Mouse (Mus musculus) telencephalon, adult 2 months (tissue): ENCODE results near the gene Grin2a.
A peak's percentile ranks its signal among the peaks of the same experiment; 100 is the strongest.

Experiments used
- DNase-seq: peaks from one replicate; pipeline ENCODE4 v3.0.0-alpha.2; 2011; ENCODE audit warnings: low read depth, low spot score

Gene Grin2a

DNA sequence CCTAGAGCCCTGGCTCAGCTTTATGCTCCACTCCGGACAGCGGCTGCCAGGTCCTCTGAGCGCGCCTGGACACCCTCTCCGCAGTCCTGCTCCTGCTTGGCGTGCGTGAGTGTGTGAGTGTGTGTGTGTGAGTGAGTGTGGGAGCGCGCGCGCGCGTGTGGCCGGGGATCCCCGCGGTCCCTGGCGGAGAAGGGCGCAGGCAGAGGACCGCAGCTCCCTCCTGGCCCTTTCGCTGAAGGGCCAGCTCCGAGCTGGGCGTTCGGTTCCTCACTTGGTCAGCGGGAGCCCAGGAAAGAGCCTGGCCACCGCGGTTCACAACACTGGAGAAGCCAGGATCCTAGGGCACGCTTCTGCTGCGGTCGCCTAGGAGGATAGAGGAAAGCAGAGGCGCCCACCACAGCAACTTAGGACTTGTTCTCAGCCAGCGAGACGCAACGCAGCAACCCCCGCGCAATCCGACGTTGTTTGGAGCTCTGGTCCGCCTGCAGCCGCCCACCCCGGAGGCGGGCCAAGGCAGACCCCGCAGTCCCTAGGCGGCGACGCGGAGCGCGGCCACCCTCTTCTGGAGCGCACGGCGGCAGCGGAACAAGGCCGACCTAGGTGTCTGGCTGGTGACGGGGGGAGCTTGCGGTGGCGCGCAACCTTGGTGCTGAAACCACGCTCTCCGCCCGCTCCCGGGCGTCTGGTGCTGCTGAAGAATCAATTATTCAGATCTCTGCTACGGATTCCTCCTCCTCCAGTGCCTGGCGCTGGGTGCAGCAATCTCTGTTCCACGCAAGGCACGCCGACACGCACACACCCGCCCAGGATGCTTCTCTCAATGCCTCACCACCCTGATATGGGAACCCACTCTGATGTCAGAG, at the start of gene Grin2a:
Gene Grin2a (minus strand): TSS at position 610 of the 863 bp plus-strand sequence.
- peak; percentile 83 for DNase-seq

DNA sequence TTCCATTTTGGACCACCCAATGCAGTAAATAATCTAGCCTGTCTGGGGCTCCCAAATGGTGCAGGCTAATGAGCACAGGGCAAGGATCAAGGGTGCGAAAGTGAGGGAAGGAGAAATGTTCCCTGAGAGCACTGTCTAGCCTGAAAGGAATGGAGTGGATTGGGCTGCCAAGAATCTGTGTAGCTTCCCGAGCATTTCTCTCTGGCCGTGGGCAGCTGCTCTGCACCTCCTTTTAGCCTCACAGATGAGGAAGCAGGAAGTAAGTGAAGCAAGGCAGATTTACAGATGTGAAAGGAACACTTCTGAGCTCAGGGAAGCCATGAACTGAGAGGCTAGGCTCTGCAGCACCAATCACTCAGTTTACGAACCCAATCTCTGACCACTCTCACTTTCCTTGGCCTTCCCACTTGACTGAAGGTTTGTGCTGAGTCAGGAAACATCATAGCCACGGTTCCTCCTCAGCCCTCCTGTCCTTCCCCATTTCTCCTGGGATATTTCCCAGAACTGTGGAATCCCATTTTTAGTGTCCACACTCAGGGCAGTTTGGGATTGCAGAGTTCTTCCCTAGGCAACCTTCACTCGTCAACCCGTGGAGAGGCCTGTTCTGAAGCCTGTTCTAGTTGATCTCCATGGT, 40.3 kb upstream of the Grin2a start:
- DNase-seq = peak; percentile 40

DNA sequence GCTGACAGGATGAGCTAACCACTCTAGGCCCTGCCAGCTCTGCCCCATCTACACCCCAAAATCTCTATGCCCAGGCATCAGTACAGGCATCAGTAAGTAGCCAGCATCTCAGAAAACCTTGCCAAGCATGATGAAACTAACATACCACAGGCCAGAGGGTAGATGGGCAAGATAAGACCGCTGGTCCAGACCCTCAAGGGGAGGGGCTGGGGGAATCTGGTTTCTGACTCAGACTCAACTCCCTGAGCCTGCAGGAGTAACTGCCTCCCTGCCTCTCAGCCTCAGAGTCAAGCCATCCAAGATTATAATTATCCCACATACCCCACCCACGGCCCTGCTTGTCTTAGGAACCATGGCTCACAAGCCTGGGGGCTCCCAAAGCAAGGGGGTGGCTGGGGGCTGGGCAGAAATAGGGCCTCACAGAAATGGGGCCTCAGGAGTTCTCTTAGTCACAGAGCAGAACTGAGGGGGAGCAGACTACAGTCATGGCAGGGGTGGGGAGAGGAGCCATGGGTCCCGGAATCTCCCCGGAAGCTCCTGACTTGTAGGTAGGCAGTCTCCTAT, 38.1 kb upstream of the Grin2a start:
- DNase-seq = peak; percentile 78

DNA sequence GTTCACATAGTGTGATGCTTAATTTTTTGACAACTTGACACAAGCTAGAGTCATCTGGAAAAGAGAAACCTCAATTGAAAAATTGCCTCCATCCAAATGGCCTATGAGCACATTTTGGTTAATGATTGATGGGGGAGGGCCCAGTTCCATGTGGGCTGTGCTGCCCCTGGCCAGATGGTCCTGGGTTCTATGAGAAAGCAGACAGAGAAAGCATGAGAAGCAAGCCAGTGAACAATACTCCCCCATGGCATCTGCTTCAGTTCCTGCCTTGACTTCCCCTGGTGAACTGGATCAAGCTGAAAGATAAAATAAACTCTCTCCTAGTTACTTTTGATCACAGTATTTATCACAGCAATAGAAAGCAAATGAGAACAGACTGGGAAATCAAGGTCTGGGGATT, 36.5 kb upstream of the Grin2a start:
- DNase-seq = no peak

DNA sequence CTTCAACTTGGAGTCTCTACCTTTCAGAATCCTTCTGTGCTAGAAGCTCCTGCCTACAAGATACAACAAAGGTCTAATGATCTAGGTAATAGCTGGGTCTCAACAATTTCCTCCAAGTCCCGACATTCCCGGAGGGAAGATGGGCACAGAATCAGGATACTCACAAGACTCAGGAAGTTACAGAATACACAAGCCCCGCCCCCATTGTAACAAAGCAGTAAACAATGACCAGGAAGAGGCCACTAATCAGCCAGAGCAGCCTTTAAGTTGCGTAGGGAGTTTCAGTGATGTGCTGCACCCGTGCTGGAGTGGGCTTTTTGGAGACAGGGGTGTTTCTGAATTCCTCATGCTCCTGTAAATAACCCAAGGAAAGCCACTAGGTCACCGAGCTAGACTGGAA, 31.4 kb upstream of the Grin2a start:
- no peak for DNase-seq

DNA sequence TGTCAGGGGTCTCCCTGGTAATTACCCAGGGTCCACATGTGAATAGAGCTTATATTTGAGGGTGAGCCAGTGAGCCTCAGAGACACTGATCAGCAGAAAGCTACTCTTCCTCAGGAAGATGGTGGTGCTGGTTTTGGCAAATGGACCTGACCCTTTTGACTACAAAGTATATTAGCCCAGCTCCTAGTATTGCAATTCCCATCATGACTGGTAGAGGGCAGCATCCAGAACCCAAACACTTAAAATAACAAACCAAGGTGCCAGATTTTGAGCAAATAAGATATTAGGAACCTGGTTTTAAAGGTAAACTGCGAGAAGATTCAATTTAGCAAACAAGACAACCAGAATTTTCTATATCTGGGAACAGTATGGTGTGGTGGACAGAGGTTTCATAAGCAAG, 14.4 kb upstream of the Grin2a start:
- no peak for DNase-seq

DNA sequence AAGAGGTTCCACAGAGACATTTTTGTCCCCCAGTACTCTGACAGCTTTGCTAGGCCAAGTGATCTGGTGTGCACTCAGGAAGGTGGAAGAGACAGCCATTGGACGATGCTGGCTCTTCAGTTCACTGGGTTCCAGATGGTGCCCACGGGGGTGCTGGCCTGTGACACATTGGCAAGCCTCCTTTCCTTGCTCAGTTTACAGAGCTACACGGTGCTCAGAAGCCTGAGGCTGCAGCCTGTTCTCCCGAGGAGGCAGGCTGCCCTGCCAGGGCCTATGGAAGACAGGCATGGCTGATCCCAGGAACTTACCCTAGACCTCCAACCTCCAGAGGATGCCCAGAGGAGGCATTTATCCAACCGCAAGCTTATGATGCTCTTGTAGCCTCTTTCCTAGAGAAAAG, 10.2 kb upstream of the Grin2a start:
- DNase-seq = no peak

DNA sequence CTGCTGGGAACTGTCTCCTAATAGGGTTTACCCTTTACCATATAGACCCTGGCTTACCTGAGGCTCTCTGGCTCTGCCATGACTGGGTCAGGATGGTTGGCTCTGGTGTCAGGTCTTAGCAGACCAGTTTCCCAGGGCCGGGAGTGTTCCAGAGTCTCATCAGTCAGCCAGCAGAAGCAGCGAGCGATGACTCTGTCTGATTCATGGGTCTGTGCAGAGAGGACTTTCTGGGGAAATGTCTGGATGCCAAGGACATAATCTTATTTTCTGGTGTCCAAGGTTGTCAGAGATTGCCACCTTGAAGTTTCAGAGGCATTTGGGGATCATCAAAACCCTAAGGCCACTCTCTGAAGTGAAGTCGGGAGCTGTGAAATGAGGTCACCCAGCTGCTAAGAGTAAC, 8.7 kb upstream of the Grin2a start:
- no peak for DNase-seq

DNA sequence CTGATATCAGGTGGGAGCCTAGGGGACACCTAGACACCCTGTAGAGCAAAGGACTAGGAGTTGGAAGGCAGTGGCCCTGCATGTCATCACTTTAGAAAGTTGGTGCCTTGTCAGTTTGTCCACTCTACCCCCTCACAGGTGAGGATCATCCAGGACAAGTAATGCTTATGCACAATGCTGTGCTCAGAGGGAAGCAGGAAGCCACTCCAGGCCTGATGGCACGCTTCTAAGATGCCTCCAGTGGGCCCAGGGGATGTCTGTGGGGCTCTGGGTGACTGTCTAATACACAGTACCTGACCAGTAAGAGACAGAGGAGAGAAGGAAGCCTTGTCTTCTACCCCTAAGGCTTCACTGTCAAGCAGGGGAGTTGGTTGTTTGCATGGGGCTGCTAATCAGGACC, 7.6 kb upstream of the Grin2a start:
- no peak for DNase-seq

DNA sequence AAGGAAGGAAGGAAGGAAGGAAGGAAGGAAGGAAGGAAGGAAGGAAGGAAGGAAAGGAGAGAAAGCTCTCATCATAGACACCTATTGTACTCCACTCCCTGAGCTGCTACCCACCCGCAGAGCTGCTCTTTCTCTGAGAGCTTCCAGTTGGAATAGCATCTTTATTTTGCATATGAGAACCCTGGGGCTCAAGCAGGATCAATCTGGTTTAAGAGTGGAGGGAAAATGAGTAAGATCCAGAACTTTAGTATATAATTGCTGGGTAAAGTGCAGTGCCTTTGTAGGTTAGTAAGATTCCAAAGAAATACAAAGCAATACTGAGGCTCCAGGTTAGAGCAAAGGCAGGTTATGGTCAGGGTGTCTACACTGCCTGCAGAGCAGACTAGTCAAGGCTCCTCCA, 6.2 kb upstream of the Grin2a start:
- DNase-seq = no peak

DNA sequence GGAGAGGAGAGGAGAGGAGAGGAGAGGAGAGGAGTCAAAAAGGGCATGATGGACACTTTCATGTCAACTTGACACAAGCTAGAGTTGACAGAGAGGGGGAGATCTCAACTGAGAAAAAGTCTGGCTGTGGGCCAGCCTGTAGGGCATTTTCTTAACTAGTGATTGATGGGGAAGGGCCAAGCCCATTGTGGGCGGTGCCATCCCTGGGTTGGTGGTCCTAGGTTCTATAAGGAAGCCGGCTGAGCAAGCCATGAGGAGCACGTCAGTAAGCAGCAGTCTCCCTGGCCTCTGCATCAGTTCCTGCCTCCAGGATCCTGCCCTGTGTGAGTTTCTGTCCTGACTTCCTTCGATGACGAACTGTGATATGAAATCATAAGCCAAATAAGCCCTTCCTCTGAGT, 4.6 kb upstream of the Grin2a start:
- no peak for DNase-seq

DNA sequence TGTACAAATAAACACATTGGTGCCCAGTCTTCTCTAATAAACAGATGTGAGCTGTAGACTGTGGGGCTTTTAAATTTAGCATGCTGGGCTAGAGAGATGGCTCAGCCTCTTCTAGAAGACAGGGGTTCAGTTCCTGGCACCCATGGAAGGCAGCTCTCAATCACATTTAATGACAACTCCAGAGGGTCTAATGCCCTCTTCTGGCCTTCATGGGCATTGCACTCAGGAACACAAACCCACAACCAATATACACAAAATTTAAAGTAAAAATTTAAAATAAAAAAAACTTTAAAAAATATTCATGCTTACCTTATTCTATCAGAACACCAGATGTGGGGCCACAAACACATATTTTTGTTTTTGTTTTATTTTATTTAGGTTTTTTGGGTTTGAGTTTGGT, 2.6 kb upstream of the Grin2a start:
- no peak for DNase-seq

DNA sequence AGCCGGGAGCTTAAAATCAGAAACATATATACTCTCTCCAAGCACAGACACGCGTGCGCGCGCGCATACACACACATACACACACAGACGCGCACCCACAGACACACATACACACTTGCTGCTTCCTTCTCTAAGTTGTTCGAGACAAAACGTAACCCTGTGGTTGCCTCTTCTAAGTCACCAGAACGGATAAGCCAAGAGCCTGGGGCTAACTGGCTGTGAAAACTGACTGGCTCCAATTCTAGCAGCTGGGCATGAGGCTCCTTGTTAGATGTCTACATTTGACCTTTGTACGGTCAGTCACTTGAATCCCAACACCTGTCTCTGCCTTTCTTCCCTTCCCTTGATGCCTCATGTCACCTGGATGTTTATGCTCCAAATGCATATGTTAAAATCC, 452 bp upstream of the Grin2a start:
- no peak for DNase-seq

DNA sequence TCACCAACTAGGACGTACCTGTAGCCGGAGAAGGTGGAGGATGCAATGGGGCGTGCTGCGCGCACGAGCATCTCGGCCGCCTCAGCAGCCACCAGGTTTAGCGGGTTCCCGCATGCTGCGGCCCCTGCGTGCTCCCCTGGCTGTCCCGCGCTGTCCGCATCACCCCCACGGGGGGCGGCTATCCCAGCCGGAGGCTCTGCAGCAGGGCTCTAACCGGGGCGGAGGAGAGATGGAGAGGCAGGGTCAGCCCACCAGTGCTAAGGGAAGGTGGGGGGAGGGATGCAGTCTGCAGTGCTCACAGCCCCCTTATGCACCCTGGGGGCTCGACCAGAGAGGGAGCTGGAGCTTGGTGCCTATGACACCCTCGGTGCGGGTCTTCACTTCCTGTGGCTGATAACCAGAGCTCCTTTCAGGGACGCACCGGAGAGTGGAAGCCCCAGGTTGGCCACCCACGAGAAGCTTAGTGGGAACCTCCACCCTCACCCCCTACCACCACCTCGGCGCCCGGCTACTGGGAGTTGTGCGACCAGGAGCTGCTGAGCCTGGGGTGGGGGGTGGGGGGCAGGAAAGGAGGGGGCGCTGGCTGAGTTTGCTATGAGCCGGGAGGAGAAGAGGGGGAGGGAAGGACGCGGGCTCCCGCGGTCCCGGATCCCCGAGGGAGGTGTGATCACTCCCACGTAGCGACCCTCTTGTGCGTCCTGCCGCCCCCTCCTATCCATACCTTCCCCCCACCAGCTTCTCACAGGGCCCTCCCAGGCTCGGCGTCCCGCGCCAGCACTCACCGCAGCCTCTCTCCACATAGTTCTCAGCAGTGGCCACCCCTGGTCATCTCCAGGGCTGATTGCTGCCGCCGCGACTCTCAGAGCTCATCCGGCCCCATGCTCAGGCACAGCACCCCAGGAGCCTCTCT, 1.1 kb downstream of the Grin2a start:
- no peak for DNase-seq

DNA sequence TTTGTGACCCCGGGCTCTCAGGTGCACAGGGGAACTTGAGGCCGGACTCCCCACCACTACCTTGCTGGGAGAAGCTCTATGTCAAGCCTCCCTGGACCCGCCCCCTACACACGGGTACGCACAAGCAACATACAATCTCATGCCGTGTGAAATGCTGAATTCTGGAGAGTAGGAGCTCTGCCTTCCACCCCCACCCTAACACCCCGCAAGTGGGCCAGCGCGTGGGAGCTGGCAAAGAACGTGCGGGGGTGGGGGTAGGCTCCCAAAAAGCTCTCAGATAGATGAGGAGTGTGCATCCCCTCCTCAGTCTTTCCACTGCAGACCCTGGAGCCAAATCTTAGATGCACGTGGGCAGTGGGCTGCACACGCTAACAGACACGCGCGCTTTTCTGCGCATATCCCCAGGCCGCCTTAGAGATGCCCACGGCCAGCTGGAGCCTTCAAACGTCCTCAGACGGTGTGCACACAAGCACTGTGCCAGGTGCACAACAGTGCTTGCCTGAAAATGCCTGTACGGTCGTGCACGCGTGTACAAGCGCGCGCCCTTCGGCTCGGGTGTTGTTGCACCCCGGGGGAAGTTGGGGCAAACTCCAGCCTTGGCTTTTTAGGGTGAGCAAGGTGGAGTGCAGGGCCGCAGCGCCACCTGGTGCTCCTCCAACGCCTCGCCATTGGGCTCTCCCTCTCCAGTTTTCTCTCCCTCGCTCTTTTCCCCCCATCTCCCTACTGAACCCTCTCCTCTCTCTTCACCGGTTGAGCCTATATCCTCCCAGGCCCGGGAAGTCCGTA, 1.9 kb downstream of the Grin2a start:
- DNase-seq = no peak

DNA sequence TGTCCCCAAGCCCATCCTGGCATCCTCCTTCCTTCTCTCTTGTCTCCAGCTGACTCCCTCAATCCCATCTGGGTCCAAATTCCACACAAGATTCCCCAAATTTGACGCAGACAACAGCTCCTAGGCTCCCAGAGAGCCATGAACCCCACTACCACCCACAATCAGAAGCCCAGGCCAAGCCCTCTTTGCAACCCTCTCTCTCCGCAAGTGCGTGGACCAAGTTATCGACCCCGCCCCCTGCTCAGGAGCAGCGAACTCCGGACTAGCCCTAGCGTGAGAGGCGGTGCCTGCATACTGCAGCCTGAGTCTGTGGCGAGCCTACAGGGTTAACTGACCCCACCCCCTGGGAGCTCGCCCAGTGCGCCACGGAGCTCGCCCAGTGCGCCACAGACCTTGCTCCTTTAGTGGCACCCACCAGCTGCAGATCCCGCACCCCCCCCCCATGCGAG, 2.6 kb downstream of the Grin2a start:
- no peak for DNase-seq

DNA sequence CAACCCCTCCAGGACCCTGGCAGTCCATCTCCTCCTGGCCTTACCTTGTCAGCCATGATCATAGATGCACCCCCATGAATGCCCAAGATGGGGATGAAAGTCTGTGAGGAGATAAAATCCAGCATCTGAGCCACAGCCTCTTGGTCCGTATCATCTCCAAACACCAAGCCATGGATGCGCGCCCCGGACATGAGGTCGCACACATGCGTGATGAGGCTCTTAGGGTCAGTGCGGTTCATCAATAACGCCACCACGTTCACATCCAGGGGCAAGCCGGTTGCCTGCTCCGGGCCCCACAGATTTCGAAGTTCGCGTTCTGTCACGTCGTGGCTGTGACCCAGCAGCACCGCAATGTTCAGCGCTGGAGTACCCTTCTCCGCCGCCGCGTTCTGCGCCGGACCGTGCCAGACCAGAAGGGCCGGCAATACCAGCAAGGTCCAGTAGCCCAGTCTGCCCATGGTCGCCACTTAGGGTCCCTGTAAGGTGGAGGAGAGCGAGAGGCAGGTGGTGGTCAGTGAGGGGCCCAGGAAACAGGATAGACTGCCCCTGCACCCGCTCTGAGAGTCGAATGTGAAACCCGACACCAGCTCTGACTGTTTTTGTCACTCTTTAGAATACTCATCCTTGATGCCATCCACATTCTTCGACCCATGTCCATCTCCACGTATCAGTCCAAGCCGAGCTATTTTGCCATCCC, 3.1 kb downstream of the Grin2a start:
- DNase-seq = no peak

DNA sequence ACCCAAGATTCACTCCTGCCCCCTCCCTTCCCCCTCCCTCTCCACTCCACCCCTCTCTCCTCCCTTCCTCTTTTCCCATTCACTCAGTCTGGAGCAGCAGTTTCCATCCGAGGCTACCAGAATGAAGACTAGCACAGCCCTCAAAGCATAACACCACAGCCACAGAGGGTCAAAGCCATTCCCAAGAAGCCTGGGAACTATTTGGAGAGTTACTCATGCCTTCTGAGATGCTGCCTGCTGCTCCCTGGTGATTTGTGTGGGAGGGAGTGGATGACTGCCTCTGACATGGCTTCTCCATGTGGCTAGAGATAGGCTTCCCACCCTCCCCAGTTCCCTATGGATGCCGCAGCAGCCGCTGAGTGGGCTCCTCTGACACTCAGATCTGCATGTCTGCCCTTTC, 10.3 kb downstream of the Grin2a start:
- DNase-seq = no peak

DNA sequence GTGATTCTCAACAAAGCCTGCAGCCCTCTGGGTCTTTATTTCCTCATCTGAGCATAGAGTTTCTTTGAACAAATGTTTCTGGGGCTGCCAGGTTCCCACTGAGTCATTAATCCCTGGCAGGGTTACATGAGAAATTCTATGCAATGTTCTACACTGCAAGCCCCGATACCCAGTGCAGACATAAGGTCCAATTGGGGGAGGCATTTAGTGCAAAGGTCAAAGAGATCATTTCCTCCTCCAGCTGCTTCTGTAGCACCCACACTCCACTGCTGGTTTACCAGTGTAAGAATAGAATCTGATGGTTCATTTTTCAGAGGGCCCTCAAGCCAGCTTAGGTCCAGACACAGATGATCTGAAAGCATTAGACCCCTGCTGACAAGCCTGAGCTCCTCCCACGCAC, 14.7 kb downstream of the Grin2a start:
- no peak for DNase-seq

DNA sequence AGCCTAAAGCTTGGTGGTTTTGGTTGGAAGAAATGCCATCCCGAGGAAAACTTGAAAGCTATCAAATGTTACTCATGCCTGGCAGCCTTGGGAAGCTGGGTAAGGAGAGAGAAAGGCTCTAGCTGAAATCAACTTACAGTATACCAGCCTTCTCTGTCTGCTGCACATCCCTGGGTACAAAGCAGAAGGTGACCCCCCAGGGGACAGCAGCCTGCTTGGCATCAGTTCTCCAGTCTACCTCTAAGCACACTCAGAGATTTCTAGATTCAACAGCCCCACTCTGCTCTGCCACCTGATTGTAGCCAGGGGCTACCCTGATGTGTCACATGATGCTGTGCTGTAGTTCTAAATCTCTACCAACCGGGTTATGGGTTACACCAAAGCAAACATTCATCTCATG, 17.2 kb downstream of the Grin2a start:
- DNase-seq = no peak
